Mouse (Mus musculus) small intestine, adult 2 months (tissue): ENCODE measurements around the gene Rpa1. TPM values are rescaled to one million over a fixed set of nuclear protein-coding genes. Genes with fewer than 3 reads are reported as not detected.

Experiments used
- H3K27ac ChIP-seq: fragments of 200-500 bp; 2 replicates; pipeline ENCODE4 v1.5.1; 2012; ENCODE audit warnings: low read depth, low read length, control low read depth, inconsistent platforms; ENCODE audit not compliant: insufficient read depth
- H3K27me3 ChIP-seq: fragments of 200-500 bp; 2 replicates; pipeline ENCODE4 v1.6.1; 2012; ENCODE audit warnings: mild to moderate bottlenecking, moderate library complexity, low read length, inconsistent platforms; ENCODE audit not compliant: control insufficient read depth, insufficient read depth
- H3K36me3 ChIP-seq: fragments of 200-500 bp; 2 replicates; pipeline ENCODE4 v1.6.1; 2012; ENCODE audit warnings: mild to moderate bottlenecking, low read length, control low read depth, inconsistent platforms; ENCODE audit not compliant: control insufficient read depth, insufficient read depth
- H3K4me1 ChIP-seq: fragments of 200-500 bp; 2 replicates; pipeline ENCODE4 v1.6.1; 2012; ENCODE audit warnings: low read length, inconsistent platforms, mixed read lengths; ENCODE audit not compliant: control insufficient read depth, insufficient read depth, insufficient read length
- H3K4me3 ChIP-seq: fragments of 200-500 bp; 2 replicates; pipeline ENCODE4 v1.5.1; 2012; ENCODE audit warnings: low read depth, mild to moderate bottlenecking, control low read depth, inconsistent platforms, low read length, moderate library complexity
- CTCF ChIP-seq: fragments of 200-500 bp; IDR thresholded peaks from 2 replicates; pipeline ENCODE4 v1.5.1; 2012; ENCODE audit warnings: low read depth, mild to moderate bottlenecking, control low read depth, inconsistent platforms, low read length, moderate library complexity, mixed read lengths; ENCODE audit not compliant: insufficient replicate concordance, insufficient read length; ENCODE audit errors: extremely low read depth
- POLR2A ChIP-seq: fragments of 200-500 bp; IDR thresholded peaks from 2 replicates; pipeline ENCODE4 v1.6.1; 2012; ENCODE audit warnings: low read depth, mild to moderate bottlenecking, control low read depth, inconsistent platforms, low read length, moderate library complexity
- WGBS: fragments of 180-500 bp; shearing (Covaris S2); methylation state at CpG from one replicate; pipeline ENCODE4 v1.1.7; 2018; 5-methylcytosine and 5-hydroxymethylcytosine counted together
- polyA plus RNA-seq: library from polyadenylated mRNA; depleted of rRNA; stranded (reverse); fragments of >200 nt; gene quantifications from 2 replicates; pipeline ENCODE4 v1.2.3, GENCODE M21; 2012

The Rpa1 gene
- polyA plus RNA-seq, 1 experiment: 8.7 TPM

DNA sequence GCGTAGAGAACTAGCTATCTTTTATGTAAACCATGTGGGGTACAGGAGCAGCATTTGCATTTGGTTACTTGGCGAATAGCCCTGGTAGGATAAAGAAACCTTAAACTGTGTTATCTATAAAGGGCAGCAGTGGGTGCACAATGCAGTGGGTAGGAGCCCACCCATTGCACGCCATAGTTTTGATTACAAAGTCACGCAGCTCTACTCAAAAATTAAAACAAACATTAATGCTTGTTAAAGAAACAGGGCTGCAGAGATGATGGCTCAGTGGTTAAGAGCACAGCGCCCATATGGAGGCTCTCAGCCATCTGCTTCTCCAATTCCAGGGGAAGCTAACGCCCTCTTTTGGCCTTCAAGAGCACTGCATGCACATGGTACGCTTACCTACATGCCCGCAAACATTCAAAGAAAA lies 24.8 kb downstream of the Rpa1 start:
- Histone ChIP-seq H3K27ac (no peak overlapping the region), H3K36me3 (0 out of 2 replicates have a peak, but pooled peaks cover 6% of the 10 kb centered on the region), H3K4me3 (no peak overlapping the region), H3K4me1 (no peaks in the 10 kb centered on the region; the same call in 1 of the 2 replicates), H3K27me3 (no peaks in the 10 kb centered on the region)
- WGBS: 87% methylated on average over 8 of the region's 8 CpGs
- TF ChIP-seq CTCF: no peak; the same call in 1 of the 2 replicates
- TF ChIP-seq POLR2A: no peak

DNA sequence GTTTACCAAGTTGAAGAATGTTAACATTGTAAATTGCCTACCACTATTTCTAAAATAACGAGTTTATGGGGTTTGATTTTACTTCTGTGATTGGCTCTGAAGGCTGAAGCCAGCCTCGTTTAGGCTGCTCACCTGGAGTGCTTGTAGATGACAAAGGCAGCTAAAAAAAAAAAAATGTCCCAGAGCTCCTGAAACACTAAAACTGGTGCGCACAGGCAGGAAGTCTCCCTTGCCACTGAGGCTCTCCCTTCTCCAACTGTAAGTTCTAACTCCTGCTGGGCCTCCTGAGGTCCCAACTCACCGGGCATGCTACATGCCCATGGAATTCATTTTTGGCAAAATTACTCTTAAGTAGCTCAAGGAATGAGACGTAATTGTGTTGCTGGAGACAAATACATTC lies 28.9 kb downstream of the Rpa1 start:
- Histone ChIP-seq H3K27ac (no peak overlapping the region), H3K27me3 (no peaks in the 10 kb centered on the region), H3K36me3 (peaks cover 17% of the 10 kb centered on the region), H3K4me1 (no peaks in the 10 kb centered on the region; the same call in 1 of the 2 replicates), H3K4me3 (no peak overlapping the region)
- TF ChIP-seq POLR2A: no peak
- TF ChIP-seq CTCF: no peak
- 61% methylated on average over 5 of the region's 5 CpGs for WGBS

DNA sequence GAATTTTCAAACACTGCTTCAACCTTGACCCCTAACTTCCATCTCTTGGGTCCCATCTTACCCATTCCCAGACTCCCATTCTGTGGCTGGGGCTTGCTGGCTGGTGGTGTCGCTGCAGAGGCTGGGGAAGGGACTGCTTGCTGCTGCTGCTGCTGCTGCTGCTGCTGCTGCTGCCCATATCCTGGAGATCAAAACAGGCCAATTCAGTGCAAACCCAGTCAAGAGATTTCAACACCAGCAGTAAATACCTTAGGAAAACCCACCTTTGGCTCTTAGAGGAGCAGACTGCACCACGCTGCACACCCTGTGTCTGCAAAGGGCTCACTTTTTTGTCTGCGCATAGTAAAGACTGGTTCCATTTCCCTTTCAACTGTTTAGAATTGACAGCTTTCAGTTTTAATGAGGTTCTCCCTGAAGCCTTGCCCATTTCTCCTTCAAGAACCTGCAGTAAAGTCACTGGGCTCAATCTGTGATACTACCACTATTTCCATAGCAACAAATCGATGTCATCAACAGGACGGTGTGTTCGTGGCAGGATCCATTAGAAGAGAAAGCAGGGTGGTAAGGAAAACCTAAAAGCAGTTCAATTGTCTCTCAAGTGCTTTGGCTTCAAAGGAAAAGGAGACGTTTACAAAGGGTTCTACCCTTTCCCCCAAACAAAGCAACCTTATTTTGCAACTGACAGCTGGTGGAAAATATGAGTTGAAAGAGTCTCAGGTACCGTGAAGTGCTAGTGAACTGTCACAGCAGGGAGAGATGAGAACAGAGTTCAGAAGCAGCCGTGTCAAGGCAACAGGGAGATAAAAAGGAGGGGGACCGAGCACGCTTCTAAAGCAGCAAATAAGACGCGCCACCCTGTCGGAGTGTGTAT lies 29.5 kb downstream of the Rpa1 start:
- no peak overlapping the region for H3K27ac ChIP-seq
- no peak for TF ChIP-seq POLR2A
- no peak for TF ChIP-seq CTCF
- 62% methylated on average over 14 of the region's 14 CpGs for WGBS
- H3K4me1 ChIP-seq: no peaks in the 10 kb centered on the region; the same call in 1 of the 2 replicates
- H3K36me3 ChIP-seq: peaks cover 23% of the 10 kb centered on the region
- H3K4me3 ChIP-seq: no peak overlapping the region
- H3K27me3 ChIP-seq: no peaks in the 10 kb centered on the region

DNA sequence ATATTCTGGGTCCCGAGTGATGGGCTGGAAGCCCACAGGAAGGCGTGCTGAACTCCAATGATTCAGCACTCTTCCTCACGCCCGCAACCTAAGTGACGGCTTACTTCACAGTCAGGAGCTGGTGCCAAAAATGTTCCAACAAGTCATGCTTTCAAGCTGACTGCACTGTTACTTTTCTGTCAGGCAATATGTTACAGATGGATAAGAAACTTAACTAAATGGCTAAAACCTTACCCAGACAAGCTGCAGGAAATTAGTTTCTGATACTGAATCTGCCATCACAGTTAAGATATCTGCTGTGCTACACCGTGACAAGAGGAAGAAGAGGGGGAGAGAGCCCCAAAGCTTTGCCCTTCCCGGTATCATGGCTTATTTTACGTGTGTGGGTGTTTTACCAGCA lies 34.3 kb downstream of the Rpa1 start:
- peaks cover 53% of the 10 kb centered on the region for H3K36me3 ChIP-seq
- no peak overlapping the region for H3K4me3 ChIP-seq
- H3K27ac ChIP-seq: no peak overlapping the region
- no peaks in the 10 kb centered on the region for H3K27me3 ChIP-seq
- WGBS: 91% methylated on average over 8 of the region's 8 CpGs
- TF ChIP-seq POLR2A (no peak), CTCF (no peak)
- H3K4me1 ChIP-seq: no peaks in the 10 kb centered on the region

DNA sequence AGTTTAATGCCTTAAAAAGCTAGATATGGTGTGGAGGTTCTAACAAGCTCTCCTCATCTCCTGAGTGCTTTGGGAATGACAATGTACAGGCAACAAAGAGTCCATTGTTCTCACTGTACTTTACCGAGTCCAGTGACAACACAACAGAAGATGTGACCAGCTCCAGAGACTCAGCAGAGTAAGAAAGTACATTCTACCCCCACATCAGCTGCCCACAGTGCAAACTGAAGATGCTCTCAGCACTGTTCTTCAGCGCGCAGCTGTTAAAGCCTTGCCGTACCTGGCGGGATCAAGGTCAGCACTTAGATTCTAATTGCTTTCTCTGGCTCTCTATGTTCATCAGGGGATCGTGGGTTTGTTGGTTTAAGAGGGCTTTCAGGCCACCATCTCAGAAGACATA lies 36.4 kb downstream of the Rpa1 start:
- H3K4me1 ChIP-seq: no peaks in the 10 kb centered on the region
- no peak for TF ChIP-seq POLR2A
- TF ChIP-seq CTCF: no peak
- no peak overlapping the region for H3K27ac ChIP-seq
- H3K4me3 ChIP-seq: no peak overlapping the region
- peaks cover 62% of the 10 kb centered on the region for H3K36me3 ChIP-seq
- no peaks in the 10 kb centered on the region for H3K27me3 ChIP-seq
- WGBS: 84% methylated on average over 6 of the region's 6 CpGs

DNA sequence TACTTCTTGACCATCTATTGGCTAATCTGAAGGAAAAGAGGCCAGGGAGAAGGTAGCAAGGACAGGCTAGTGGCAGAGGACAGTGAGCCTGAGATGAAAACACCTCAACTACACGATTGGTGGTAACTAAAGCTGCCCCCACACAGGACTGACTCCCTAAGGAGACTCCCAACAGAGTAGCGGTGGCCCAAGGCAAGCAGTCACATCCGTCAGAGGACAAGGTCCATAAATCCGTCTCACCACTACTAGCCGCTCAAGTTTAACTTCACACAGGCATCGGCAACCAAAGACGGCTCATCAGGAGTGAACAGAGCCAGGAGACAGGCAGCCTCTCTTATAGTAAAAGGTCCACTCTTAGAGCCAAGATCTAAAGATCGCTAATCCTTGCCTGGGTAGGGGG lies 37.3 kb downstream of the Rpa1 start:
- no peak for TF ChIP-seq CTCF
- TF ChIP-seq POLR2A: no peak
- Histone ChIP-seq H3K27ac (no peak overlapping the region), H3K36me3 (peaks cover 66% of the 10 kb centered on the region), H3K27me3 (no peaks in the 10 kb centered on the region), H3K4me3 (no peak overlapping the region), H3K4me1 (no peaks in the 10 kb centered on the region)
- WGBS: 92% methylated on average over 8 of the region's 8 CpGs

DNA sequence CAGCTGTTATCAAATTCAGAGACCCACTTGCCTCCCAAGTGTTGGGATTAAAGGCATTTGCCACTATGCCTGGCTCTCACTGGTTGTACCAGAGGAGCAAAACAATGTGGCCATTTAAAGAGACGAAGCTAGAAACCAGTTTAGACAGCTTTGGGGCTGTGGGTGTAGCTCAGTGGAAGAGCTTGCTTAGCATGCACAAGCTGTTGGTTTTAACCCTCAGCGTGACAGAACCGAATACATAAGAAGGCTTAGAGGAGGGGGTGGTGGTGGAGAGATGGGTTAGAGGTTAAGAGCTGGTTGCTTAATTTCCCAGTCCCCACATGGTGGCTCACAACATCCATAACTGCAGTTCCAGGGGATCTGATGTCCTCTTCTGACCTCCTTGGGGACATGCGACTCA lies 39.5 kb downstream of the Rpa1 start:
- Histone ChIP-seq H3K27me3 (no peaks in the 10 kb centered on the region), H3K4me1 (no peaks in the 10 kb centered on the region), H3K36me3 (peaks cover 66% of the 10 kb centered on the region), H3K27ac (no peak overlapping the region), H3K4me3 (no peak overlapping the region)
- no peak for TF ChIP-seq CTCF
- TF ChIP-seq POLR2A: no peak
- WGBS: 92% methylated on average over 4 of the region's 4 CpGs

DNA sequence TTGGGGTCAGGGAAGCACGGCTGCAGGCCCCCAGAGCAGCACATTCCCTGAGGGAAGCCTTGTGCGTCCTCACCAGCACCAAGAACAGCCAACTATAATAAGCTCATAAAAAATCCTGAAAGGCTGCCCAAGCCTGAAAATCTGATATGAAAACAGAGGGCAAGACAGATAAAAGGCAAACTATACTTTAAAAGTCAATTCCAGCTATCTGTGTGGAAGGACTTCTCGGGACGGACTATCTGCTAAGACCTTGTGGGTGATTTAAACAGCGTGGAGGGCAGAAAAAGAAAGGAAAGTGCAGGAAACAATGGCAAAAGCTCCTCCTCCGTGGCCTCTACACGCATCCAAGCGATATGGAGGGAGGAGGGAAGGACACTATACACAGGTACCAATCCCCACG lies 43.3 kb downstream of the Rpa1 start:
- H3K36me3 ChIP-seq: peaks cover 56% of the 10 kb centered on the region
- no peaks in the 10 kb centered on the region for H3K27me3 ChIP-seq
- 85% methylated on average over 9 of the region's 9 CpGs for WGBS

More for the DNA sequence above, 43.3 kb downstream of the Rpa1 start:
- H3K4me3 ChIP-seq: no peak overlapping the region
- no peak overlapping the region for H3K27ac ChIP-seq
- H3K4me1 ChIP-seq: no peaks in the 10 kb centered on the region
- TF ChIP-seq POLR2A: no peak
- no peak for TF ChIP-seq CTCF
